Mouse (Mus musculus) spleen, adult 18-20 months (tissue): ENCODE results near the gene Spa17.

Source experiments
- DNase-seq, 2 experiments: peaks; one replicate each; pipeline ENCODE4 v3.0.0; 2022; ENCODE audit warnings: mixed read lengths in 2 of 2

Spa17 gene

GRCm38 (mm10) chr9:37613182-37613910 is at the start of gene Spa17:
Spa17 (minus strand) TSS chr9:37613722.
- peak; percentile 86 to 91 for DNase-seq

GRCm38 (mm10) chr9:37663210-37663609 is 49.7 kb upstream of the Spa17 start:
- DNase-seq: no peak

- DNase-seq: no peak
These were observed 45.9 kb upstream of the Spa17 start for GRCm38 (mm10) chr9:37659413-37659812.

- DNase-seq: peak; percentile 47 to 65
These were observed 43.5 kb upstream of the Spa17 start, which contains the start of gene Tbrg1 for GRCm38 (mm10) chr9:37656931-37657481. Tbrg1 (minus strand) TSS chr9:37657312.

- peak in 1 of 2 experiments; percentile 20 for DNase-seq
These were observed 42.9 kb upstream of the Spa17 start for GRCm38 (mm10) chr9:37656439-37656881.

- DNase-seq: no peak
These were observed 42.4 kb upstream of the Spa17 start for GRCm38 (mm10) chr9:37655961-37656360.

GRCm38 (mm10) chr9:37653836-37654235 is 40.3 kb upstream of the Spa17 start:
- DNase-seq: no peak

GRCm38 (mm10) chr9:37650639-37651038 is 37.1 kb upstream of the Spa17 start:
- DNase-seq: no peak

- DNase-seq: no peak
These were observed 32.7 kb upstream of the Spa17 start for GRCm38 (mm10) chr9:37646246-37646645.

GRCm38 (mm10) chr9:37638721-37639120 is 25.2 kb upstream of the Spa17 start:
- no peak for DNase-seq

GRCm38 (mm10) chr9:37636800-37637542 is 23.4 kb upstream of the Spa17 start:
- DNase-seq: no peak

- peak in 1 of 2 experiments; percentile 37 for DNase-seq
These were observed 22.8 kb upstream of the Spa17 start for GRCm38 (mm10) chr9:37636335-37636734.

- DNase-seq: no peak
These were observed 20.7 kb upstream of the Spa17 start for GRCm38 (mm10) chr9:37634269-37634668.

- no peak for DNase-seq
These were observed 18.8 kb upstream of the Spa17 start for GRCm38 (mm10) chr9:37632305-37632704.

GRCm38 (mm10) chr9:37629941-37630340 is 16.4 kb upstream of the Spa17 start:
- DNase-seq: no peak

GRCm38 (mm10) chr9:37628581-37628980 is 15.1 kb upstream of the Spa17 start:
- DNase-seq: no peak

GRCm38 (mm10) chr9:37627263-37627662 is 13.7 kb upstream of the Spa17 start:
- DNase-seq: no peak

- DNase-seq: no peak
These were observed 12.6 kb upstream of the Spa17 start for GRCm38 (mm10) chr9:37626103-37626567.

GRCm38 (mm10) chr9:37625641-37626040 is 12.1 kb upstream of the Spa17 start:
- no peak for DNase-seq

- no peak for DNase-seq
These were observed 11.6 kb upstream of the Spa17 start for GRCm38 (mm10) chr9:37625129-37625528.

GRCm38 (mm10) chr9:37624502-37624901 is 11.0 kb upstream of the Spa17 start:
- DNase-seq: no peak

GRCm38 (mm10) chr9:37623981-37624380 is 10.5 kb upstream of the Spa17 start:
- DNase-seq: no peak

GRCm38 (mm10) chr9:37621290-37621689 is 7.8 kb upstream of the Spa17 start:
- no peak for DNase-seq

GRCm38 (mm10) chr9:37616770-37617169 is 3.2 kb upstream of the Spa17 start:
- peak in 1 of 2 experiments; percentile 27 for DNase-seq
